Mouse (Mus musculus) c-Kit-positive CD71-positive TER-119-negative erythroid progenitor cells, embryonic 14.5 days (primary cell): ENCODE measurements around the gene Krtcap2.

Experiments used
- DNase-seq: peaks from one replicate; pipeline ENCODE4 v3.0.0-alpha.2; 2013; ENCODE audit warnings: low read depth

Gene Krtcap2

GRCm38 (mm10) chr3:89246261-89247100, 715 bp downstream of the Krtcap2 start, which contains the start of gene Trim46:
Trim46 (minus strand) TSS chr3:89246309.
- DNase-seq = peak; percentile 85

GRCm38 (mm10) chr3:89247466-89247865, 1.7 kb downstream of the Krtcap2 start:
- DNase-seq = no peak

- DNase-seq = no peak
Observed at GRCm38 (mm10) chr3:89250435-89251040, 4.8 kb downstream of the Krtcap2 start.

GRCm38 (mm10) chr3:89251365-89251895, 5.7 kb downstream of the Krtcap2 start:
- no peak for DNase-seq

- DNase-seq = peak; percentile 40
Observed at GRCm38 (mm10) chr3:89254994-89255393, 9.2 kb downstream of the Krtcap2 start.

GRCm38 (mm10) chr3:89256177-89256576, 10.4 kb downstream of the Krtcap2 start:
- no peak for DNase-seq

- no peak for DNase-seq
Observed at GRCm38 (mm10) chr3:89259076-89259475, 13.3 kb downstream of the Krtcap2 start, which contains the start of gene Dpm3. Dpm3 (plus strand) TSS chr3:89259358.

- no peak for DNase-seq
Observed at GRCm38 (mm10) chr3:89260211-89260610, 14.4 kb downstream of the Krtcap2 start.

- DNase-seq = no peak
Observed at GRCm38 (mm10) chr3:89262417-89262816, 16.7 kb downstream of the Krtcap2 start.

- peak; percentile 76 for DNase-seq
Observed at GRCm38 (mm10) chr3:89266439-89266893, 20.7 kb downstream of the Krtcap2 start.

- DNase-seq = no peak
Observed at GRCm38 (mm10) chr3:89268916-89269315, 23.1 kb downstream of the Krtcap2 start.

GRCm38 (mm10) chr3:89270051-89270755, 24.4 kb downstream of the Krtcap2 start, which contains the start of gene Slc50a1:
Slc50a1 (minus strand) TSS chr3:89270570.
- DNase-seq = peak; percentile 41

GRCm38 (mm10) chr3:89270891-89271290, 25.1 kb downstream of the Krtcap2 start:
- DNase-seq = no peak

GRCm38 (mm10) chr3:89271760-89272159, 26.0 kb downstream of the Krtcap2 start:
- no peak for DNase-seq

GRCm38 (mm10) chr3:89276061-89276460, 30.3 kb downstream of the Krtcap2 start:
- DNase-seq = no peak

GRCm38 (mm10) chr3:89277281-89278021, 31.7 kb downstream of the Krtcap2 start:
- no peak for DNase-seq

- DNase-seq = no peak
Observed at GRCm38 (mm10) chr3:89278107-89278506, 32.3 kb downstream of the Krtcap2 start.

GRCm38 (mm10) chr3:89278643-89279042, 32.9 kb downstream of the Krtcap2 start:
- no peak for DNase-seq

GRCm38 (mm10) chr3:89279153-89279890, 33.6 kb downstream of the Krtcap2 start:
- peak; percentile 25 for DNase-seq

- DNase-seq = no peak
Observed at GRCm38 (mm10) chr3:89280050-89280605, 34.4 kb downstream of the Krtcap2 start.
